Mouse (Mus musculus) heart, embryonic 11.5 days (tissue): ENCODE data around the gene Zfp672. TPM values are rescaled to one million over a fixed set of nuclear protein-coding genes. Genes with fewer than 3 reads are reported as not detected.

ENCODE experiments used
- ATAC-seq: fragments of 200-750 bp; cut with Nextera tagmentation; replicated peaks from 2 replicates; pipeline ENCODE4 v1.8.0; 2017; ENCODE audit warnings: moderate library complexity; ENCODE audit not compliant: insufficient number of reproducible peaks, low FRiP score, low TSS enrichment
- H3K27ac ChIP-seq: fragments of 300-500 bp; sonication (generic); 2 replicates; pipeline ENCODE4 v1.5.1; 2014; ENCODE audit warnings: mild to moderate bottlenecking, low read depth, low read length
- H3K27me3 ChIP-seq: fragments of 300-500 bp; sonication (generic); 2 replicates; pipeline ENCODE4 v1.6.1; 2014; ENCODE audit warnings: mild to moderate bottlenecking, low read length, mixed read lengths; ENCODE audit not compliant: control insufficient read depth, insufficient read depth
- H3K36me3 ChIP-seq: fragments of 300-500 bp; sonication (generic); 2 replicates; pipeline ENCODE4 v1.6.1; 2014; ENCODE audit warnings: mild to moderate bottlenecking, low read length, moderate library complexity, mixed read lengths; ENCODE audit not compliant: control insufficient read depth, insufficient read depth
- H3K4me1 ChIP-seq: fragments of 300-500 bp; sonication (generic); 2 replicates; pipeline ENCODE4 v1.6.1; 2014; ENCODE audit warnings: low read length; ENCODE audit not compliant: control insufficient read depth, insufficient read depth
- H3K4me2 ChIP-seq: fragments of 300-500 bp; sonication (generic); 2 replicates; pipeline ENCODE4 v1.6.1; 2014; ENCODE audit warnings: mild to moderate bottlenecking, moderate library complexity
- H3K4me3 ChIP-seq: fragments of 300-500 bp; sonication (generic); 2 replicates; pipeline ENCODE4 v1.5.1; 2014; ENCODE audit warnings: low read depth, low read length
- H3K9ac ChIP-seq: fragments of 300-500 bp; sonication (generic); 2 replicates; pipeline ENCODE4 v1.6.1; 2014; ENCODE audit warnings: mild to moderate bottlenecking, low read depth, low read length, moderate library complexity
- H3K9me3 ChIP-seq: fragments of 300-500 bp; sonication (generic); replicated peaks from 2 replicates; pipeline ENCODE4 v1.6.1; 2016; ENCODE audit warnings: low read length; ENCODE audit not compliant: control insufficient read depth
- WGBS: fragments of 180-500 bp; shearing (Covaris S2); extraction: QIAGEN DNeasy Blood & Tissue Kit; methylation state at CpG from one replicate; pipeline ENCODE4 v1.1.7; 2014; ENCODE audit not compliant: insufficient replicate concordance; 5-methylcytosine and 5-hydroxymethylcytosine counted together
- polyA plus RNA-seq: library from polyadenylated mRNA; unstranded; fragments of >200 nt; fragmentation: Nextera tagmentation; extraction: Ambion mirVana; gene quantifications from 2 replicates; pipeline ENCODE4 v1.2.1, GENCODE M21; 2014

Gene Zfp672
- polyA plus RNA-seq, 1 experiment from 2014 or later: 31.2 TPM

GRCm38 (mm10) chr11:58289992-58290682, 40.0 kb downstream of the Zfp672 start:
- Histone ChIP-seq H3K9me3 (no peaks in the 10 kb centered on the region), H3K4me2 (no peak overlapping the region), H3K4me1 (no peaks in the 10 kb centered on the region), H3K36me3 (no peaks in the 10 kb centered on the region), H3K4me3 (no peak overlapping the region), H3K9ac (no peak overlapping the region), H3K27ac (no peak overlapping the region), H3K27me3 (no peaks in the 10 kb centered on the region)
- no peak for ATAC-seq
- 66% methylated on average over 9 of the region's 9 CpGs for WGBS

DNA sequence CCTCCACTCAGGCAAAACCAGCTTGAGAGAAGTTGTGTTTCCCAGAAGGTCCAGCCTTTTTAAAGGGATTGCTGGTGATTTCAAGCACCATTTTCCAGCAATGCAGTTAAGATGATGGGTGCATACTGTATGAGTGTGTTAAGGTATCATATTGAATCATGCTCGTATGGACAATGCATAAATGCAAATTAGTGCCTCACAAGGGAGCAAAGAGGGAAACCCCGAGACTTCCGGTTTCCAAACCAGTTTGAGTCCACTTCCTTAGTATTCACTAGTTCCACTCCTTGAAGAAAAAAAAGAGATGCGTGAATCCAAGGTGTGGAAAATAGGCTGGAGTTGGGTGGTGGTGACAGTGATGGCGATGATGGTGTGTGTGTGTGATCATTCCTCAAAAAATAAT, 47.6 kb downstream of the Zfp672 start:
- Histone ChIP-seq H3K9me3 (no peaks in the 10 kb centered on the region), H3K27ac (no peak overlapping the region), H3K4me2 (no peak overlapping the region), H3K9ac (no peak overlapping the region), H3K4me3 (no peak overlapping the region), H3K4me1 (no peaks in the 10 kb centered on the region), H3K27me3 (no peaks in the 10 kb centered on the region), H3K36me3 (no peaks in the 10 kb centered on the region)
- 69% methylated on average over 5 of the region's 5 CpGs for WGBS
- no peak for ATAC-seq

- H3K4me2 ChIP-seq: no peak overlapping the region
- H3K4me1 ChIP-seq: no peaks in the 10 kb centered on the region
- ATAC-seq: no peak
- H3K27ac ChIP-seq: no peak overlapping the region
- WGBS: 80% methylated on average over 13 of the region's 13 CpGs
- H3K9ac ChIP-seq: no peak overlapping the region
- H3K9me3 ChIP-seq: no peaks in the 10 kb centered on the region
- H3K4me3 ChIP-seq: no peak overlapping the region
- H3K27me3 ChIP-seq: no peaks in the 10 kb centered on the region
- no peaks in the 10 kb centered on the region for H3K36me3 ChIP-seq
These were observed 48.1 kb downstream of the Zfp672 start for GRCm38 (mm10) chr11:58281970-58282496.

DNA sequence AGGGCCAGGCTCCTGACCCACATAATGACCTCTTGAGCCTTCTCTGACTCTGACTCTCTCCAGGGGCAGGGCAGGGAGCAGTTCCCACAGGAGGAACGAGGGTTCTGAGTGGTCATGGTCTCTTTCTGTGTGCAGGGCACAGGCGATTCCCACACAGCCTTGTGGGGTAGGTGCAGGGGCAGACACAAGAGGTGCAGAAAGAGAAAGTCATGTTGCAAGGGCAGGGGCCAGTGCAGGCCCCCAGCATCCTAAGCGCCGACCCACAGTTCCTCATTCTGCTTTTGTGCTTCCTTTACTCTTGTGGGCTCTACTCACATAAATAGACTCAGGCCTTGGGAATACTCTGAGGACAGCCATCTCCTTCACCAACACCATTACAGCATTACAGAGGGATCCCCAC, 54.4 kb downstream of the Zfp672 start:
- H3K36me3 ChIP-seq: no peaks in the 10 kb centered on the region
- no peak for ATAC-seq
- H3K4me2 ChIP-seq: no peak overlapping the region
- no peak overlapping the region for H3K4me3 ChIP-seq
- no peak overlapping the region for H3K27ac ChIP-seq
- H3K4me1 ChIP-seq: no peaks in the 10 kb centered on the region
- no peaks in the 10 kb centered on the region for H3K9me3 ChIP-seq
- 68% methylated on average over 4 of the region's 4 CpGs for WGBS
- H3K9ac ChIP-seq: no peak overlapping the region
- no peaks in the 10 kb centered on the region for H3K27me3 ChIP-seq

GRCm38 (mm10) chr11:58274572-58274971, 55.6 kb downstream of the Zfp672 start, which contains the start of gene 4930438A08Rik:
TSS of gene 4930438A08Rik (plus strand) at chr11:58274799.
- Histone ChIP-seq H3K4me2 (no peak within 1 kb of the TSS), H3K27ac (no peak within 1 kb of the TSS), H3K4me3 (no peak within 1 kb of the TSS), H3K9ac (no peak within 1 kb of the TSS), H3K9me3 (no peaks in the 10 kb centered on the region), H3K4me1 (no peaks in the 10 kb centered on the region), H3K27me3 (no peaks in the 10 kb centered on the region), H3K36me3 (no peaks in the 10 kb centered on the region)
- no peak for ATAC-seq
- 58% methylated on average over 2 of the region's 2 CpGs for WGBS

DNA sequence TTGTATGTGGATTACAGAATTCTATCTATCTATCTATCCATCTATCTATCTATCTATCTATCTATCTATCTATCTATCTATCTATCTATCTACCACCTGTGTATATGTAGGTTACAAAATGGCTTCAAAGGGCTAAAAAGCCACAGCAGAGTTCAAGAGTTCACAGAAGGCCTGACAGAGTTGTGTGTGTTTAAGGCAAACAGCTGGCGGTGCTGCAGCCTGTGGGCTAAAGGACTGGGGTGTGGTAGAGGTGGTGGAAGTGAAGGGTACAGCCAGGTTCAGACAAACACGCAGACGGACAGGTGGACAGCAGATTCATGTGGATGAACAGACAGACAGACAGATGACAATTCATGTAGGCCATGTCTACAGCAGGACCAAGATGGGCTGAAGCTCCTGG, 61.9 kb downstream of the Zfp672 start:
- H3K4me1 ChIP-seq: no peaks in the 10 kb centered on the region
- H3K9ac ChIP-seq: no peak overlapping the region
- H3K4me3 ChIP-seq: no peak overlapping the region
- 89% methylated on average over 3 of the region's 3 CpGs for WGBS
- no peak for ATAC-seq
- H3K36me3 ChIP-seq: no peaks in the 10 kb centered on the region
- H3K27me3 ChIP-seq: no peaks in the 10 kb centered on the region
- H3K27ac ChIP-seq: no peak overlapping the region
- no peak overlapping the region for H3K4me2 ChIP-seq
- H3K9me3 ChIP-seq: no peaks in the 10 kb centered on the region

Other genes with a start within 250 kb of the Zfp672 start
- not detected in 2 replicates for gene Gm12248, start 237.2 kb downstream of the Zfp672 start, polyA plus RNA-seq
- gene Cnot8, start 226.2 kb downstream of the Zfp672 start, polyA plus RNA-seq: 67.0 and 83.1 TPM in 2 replicates
- gene Gemin5, start 161.8 kb downstream of the Zfp672 start, polyA plus RNA-seq: 15.3 TPM in 2 replicates
- gene Mrpl22, start 158.7 kb downstream of the Zfp672 start, polyA plus RNA-seq: 106 and 109 TPM in 2 replicates
- 4.1 and 5.3 TPM in 2 replicates for gene Igtp, start 130.8 kb downstream of the Zfp672 start, polyA plus RNA-seq
- 1.4 and 1.6 TPM in 2 replicates for gene Irgm2, start 130.7 kb downstream of the Zfp672 start, polyA plus RNA-seq
- not detected in 2 replicates for gene 4930438A08Rik, start 55.5 kb downstream of the Zfp672 start, polyA plus RNA-seq
- 8.2 and 9.3 TPM in 2 replicates for gene Zfp692, start 23.3 kb downstream of the Zfp672 start, polyA plus RNA-seq
- 17.5 and 17.7 TPM in 2 replicates for gene Sh3bp5l, start 385 bp upstream of the Zfp672 start, polyA plus RNA-seq
- not detected in 2 replicates for gene Lypd8, start 48.7 kb upstream of the Zfp672 start, polyA plus RNA-seq
- not detected in 2 replicates for gene 1810065E05Rik, start 90.8 kb upstream of the Zfp672 start, polyA plus RNA-seq
- gene Gm12253, start 102.2 kb upstream of the Zfp672 start, polyA plus RNA-seq: not detected in 2 replicates
- not detected in 2 replicates for gene Lypd9, start 122.6 kb upstream of the Zfp672 start, polyA plus RNA-seq
- not detected in 2 replicates for gene Olfr30, start 131.9 kb upstream of the Zfp672 start, polyA plus RNA-seq
- not detected in 2 replicates for gene Olfr332, start 162.2 kb upstream of the Zfp672 start, polyA plus RNA-seq
- not detected in 2 replicates for gene Olfr331, start 172.2 kb upstream of the Zfp672 start, polyA plus RNA-seq
- not detected in 2 replicates for gene Olfr330, start 204.5 kb upstream of the Zfp672 start, polyA plus RNA-seq
- gene Olfr329-ps, start 216.1 kb upstream of the Zfp672 start, polyA plus RNA-seq: not detected in 2 replicates
- 0.09 TPM in 1 of 2 replicates, not detected in the other for gene Olfr328, start 225.3 kb upstream of the Zfp672 start, polyA plus RNA-seq
- gene Olfr224, start 240.2 kb upstream of the Zfp672 start, polyA plus RNA-seq: not detected in 2 replicates
- not detected in 2 replicates for gene Olfr325, start 247.4 kb upstream of the Zfp672 start, polyA plus RNA-seq